Mouse (Mus musculus): ENCODE results near the gene Klf9.
A peak's percentile ranks its signal among the peaks of the same experiment; 100 is the strongest.

The Klf9 gene

DNA sequence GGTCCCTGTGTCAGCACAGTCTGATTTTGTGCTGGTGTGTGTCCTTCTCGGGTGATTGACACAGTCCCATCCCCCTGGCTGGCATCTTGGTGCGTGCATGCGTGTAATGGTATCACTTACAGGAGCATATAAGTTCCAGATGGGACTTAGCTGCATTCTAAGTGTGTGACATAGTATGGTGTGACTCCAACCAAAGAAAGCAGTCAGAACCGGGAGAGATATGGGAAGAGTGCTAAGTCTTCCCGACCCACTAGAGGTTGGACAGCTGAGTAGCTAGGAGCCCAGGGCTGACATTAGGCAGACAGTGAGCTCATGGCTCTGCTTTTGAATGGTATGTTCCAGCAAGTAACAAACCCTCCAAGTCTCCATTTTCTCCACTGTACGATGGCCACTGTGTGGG, 21.9 kb downstream of the Klf9 start:
- DNase-seq (ENCODE audit: low spot score in 2 of 2): no peak

DNA sequence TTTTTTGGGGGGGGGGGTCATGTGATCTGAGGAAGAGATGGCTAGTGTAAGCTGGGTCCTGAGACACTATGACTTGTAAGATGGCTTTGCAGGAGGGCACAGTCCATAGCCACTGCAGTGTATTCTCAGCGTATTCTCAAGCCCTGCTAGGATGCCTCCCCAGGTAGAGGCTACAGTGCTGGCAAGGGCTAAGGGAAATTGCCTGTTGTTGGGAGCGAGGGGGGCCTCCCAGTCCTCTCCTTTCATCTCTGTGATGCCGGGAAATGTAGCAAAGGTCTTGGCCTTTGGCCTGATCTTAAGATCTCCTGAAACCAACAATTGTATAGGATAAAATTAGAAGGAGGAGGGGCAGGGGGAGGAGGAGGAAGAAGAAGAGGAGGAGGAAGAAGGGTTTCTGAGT, 22.3 kb downstream of the Klf9 start:
- no peak for DNase-seq (ENCODE audit: low spot score in 2 of 2)

DNA sequence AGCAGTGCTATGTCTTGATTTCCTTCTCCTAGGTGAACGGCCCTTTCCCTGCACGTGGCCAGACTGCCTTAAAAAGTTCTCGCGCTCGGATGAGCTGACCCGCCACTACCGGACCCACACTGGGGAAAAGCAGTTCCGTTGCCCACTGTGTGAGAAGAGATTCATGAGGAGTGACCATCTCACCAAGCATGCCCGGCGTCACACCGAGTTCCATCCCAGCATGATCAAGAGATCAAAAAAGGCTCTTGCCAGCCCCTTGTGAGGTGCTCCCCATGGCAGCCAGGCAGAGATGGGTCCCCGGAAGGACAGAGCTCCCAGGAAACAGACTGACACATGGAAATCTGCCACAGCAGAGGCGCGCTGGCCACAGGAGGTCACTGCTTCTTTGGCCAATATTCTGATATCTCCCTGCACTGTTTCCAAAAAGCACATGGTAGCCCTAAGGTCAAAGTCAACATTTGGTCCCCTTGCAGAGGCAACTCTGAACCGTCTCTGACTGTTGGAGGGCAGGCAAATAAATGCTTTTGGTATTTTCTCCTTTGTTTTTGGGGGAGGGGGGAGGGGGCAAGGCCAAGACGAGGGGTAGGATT, 23.7 kb downstream of the Klf9 start:
- DNase-seq (ENCODE audit: low spot score in 2 of 2): no peak

DNA sequence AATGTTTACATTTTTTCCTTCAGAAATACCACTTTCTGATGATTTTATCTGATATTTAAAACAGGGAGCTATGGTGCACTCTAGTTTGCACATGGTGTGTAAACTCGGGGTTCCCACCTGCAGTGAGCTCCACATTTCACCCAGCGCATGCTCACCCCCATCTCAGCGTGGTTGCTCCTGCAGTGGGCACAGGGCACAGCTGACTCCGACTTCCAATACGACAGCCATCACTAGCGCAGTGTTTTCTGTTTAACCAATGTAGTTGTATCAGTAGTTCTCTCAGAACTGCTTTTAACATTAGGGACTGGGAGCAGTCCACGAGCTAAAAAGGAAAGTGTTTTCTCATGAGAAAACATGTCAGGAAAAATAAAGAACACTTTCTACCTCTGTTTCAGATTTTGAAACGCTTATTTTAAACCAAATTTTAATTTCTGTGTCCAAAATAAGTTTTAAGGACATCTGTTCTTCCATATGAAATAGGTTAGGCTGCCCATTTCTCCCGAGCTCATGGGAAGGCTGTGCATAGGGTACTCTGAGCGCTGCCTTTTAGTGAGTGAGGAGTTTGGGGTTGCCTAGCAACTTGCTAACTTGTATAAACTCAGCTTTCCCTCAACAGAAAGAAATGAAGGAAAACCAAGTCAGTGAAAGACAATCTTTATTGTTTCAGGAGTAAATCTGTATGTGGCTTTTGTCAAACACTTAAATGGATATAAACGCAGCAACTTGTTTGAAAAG, 25.7 kb downstream of the Klf9 start:
- no peak for DNase-seq (ENCODE audit: low spot score in 2 of 2)

DNA sequence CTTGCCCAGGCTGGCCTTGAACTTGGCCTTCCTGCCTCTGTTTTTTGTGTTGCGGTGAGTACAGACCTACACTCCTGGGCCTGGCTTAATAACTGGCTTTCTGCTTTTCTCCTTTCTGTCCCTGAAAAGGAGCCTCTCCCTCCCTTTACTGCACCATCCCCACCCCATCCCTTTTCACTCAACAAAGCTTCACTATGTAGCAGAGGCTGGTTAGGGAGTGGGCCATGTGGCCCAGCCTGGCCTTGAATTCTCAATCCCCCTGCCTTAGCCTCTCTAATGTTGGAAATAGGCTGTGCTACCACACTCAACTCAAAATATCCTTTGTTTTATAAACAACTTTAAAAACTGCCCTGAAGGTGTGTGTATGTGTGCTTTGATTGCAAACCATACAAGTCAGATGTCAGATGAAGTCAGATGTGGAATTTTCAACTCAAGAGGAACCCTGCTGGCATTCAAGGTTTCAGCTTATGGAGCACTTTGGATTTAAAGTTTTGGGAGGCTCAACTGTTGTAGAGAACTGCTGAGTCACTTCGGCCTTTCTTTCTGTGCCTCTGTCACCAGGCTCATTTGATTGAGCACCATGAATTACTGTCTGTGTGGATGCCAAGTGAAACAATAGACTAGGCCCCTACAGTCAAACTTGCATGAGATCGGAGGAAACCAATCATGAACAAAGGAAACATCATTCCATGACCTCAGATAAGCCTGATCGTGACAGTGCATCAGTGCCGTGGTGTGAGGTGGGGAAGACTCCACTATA, 28.1 kb downstream of the Klf9 start:
- no peak for DNase-seq (ENCODE audit: low spot score in 2 of 2)

DNA sequence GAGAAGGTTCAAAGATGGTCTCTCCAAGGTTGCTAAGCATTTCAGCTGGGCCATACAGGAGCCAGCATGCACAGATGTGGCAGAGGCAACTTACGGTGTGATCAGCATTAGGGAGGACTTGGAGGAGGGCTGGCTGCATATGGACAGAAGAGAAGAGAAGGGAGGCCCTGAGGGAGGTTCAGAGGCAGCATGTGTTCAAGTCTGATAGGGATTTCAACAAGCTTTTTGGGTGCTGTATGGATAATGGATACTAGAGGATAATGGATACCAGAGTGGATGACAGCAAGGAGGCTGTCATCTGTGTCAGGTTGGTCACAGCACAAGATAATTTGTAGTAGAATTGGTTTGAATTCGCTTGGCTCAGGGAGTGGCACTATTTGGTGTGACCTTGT, 28.6 kb downstream of the Klf9 start:
- DNase-seq (ENCODE audit: low spot score in 2 of 2): no peak

DNA sequence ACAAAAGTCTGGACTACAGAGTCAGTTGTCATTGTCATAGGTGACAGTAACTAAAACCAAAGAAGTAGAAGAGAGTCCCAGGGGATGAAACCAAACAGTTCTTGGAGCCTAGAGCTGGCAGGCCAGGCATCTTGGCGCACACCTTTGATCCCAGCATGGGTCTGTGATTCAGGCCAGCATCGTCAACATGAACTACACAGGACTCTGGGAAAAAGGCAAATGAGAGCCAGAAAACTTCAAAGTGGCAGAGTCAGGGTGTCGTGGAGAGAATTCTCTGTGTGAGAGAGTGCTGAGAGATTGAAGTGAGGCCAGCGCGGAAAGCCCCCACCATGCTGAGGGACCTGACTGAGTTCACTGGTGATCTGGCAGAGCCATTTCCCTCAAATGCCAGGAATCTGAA, 29.4 kb downstream of the Klf9 start:
- no peak for DNase-seq (ENCODE audit: low spot score in 2 of 2)

DNA sequence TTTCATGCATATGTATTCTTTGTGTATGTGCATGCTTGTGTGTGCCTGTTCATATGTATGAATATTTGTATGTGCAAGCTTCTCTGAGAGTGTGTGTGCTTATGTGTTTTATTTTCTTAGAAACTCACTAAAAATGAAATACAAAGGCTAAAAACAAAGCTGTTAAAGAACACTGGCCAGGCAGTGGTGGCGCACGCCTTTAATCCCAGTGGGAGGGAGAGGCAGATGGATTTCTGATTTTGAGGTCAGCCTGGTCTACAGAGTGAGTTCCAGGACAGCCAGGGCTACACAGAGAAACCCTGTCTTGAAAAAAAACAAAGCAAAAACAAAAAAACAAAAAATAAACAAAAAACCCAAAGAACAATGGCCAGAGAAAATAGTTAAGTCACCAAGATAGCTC, 30.1 kb downstream of the Klf9 start:
- no peak for DNase-seq (ENCODE audit: low spot score in 2 of 2)

DNA sequence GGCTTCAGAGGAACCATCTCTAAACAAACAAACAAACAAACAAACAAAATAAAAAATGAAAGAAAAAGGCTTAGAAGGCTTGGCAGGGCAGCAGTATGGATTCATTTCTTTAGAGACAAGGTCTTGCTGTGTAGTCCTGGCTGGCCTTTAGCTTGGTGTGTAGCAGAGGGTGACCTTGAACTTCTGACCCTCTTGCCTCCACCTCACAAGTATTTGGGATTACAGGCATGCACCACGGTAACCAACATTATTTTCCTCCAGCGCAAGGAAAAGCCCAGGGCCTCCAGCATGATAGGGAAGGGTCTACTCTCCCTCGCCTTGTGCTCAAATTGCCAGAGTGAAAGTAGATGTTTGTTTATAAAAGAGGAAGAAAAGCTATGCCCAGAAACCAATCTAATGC, 34.1 kb downstream of the Klf9 start:
- no peak for DNase-seq (ENCODE audit: low spot score in 2 of 2)

DNA sequence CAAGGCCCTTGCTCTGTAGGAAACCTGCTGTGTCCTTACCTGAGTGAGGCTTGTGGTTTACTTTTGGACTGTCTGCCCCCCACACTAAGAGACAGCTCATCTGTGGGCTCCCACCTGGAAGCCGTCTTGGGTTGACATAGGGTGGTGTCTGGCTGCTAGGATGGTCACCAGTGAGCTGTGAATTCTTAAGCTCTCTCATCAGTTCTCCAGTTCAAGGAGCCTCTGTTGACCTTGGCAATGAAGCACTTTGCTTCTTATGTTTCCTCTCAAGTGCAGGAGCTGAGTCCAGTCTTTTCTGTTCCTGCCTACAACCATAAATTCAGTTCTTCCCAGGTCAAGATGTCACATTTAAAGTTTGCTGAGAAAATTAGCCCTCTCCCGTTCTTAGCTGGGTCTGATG, 34.5 kb downstream of the Klf9 start:
- no peak for DNase-seq (ENCODE audit: low spot score in 2 of 2)

DNA sequence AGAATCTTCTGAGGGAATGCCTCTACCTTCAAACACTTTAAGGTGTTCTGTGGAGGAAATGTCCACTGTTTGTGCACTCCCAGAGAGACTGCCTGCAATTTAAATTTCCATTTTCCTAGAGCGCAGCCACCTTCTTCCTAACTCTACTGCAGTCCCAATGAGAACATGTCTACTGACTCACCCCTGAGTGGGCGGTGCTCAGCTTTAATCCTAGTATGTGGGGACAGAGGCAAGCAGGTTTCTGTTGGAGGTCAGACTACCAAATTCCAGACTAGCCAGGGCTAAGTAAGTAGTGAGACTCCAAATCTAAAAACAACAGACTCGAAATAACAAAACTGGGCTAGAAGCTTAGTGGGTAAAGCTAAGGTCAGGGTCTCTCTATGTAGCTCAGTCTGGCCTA, 37.5 kb downstream of the Klf9 start:
- no peak for DNase-seq (ENCODE audit: low spot score in 2 of 2)

DNA sequence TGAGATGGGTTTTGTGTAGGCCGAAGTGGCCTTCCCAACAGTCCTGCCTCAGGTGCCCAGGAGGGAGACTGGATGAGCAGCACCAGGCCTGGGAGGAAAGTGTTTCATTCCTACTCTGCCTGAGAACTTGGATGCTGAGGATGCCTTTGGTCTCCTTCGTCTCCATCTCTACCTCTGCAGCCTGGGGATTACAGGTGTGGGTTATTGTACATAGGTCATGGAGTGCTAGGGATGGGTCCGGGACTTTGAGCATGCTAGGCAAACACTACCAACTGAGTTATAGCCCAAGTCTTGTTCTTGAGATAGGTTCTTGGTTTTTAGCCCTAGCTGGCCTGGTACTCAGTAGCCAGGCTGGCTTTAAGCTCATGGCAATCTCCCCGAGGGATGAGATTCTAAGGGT, 42.5 kb downstream of the Klf9 start:
- DNase-seq (ENCODE audit: low spot score in 2 of 2): no peak

DNA sequence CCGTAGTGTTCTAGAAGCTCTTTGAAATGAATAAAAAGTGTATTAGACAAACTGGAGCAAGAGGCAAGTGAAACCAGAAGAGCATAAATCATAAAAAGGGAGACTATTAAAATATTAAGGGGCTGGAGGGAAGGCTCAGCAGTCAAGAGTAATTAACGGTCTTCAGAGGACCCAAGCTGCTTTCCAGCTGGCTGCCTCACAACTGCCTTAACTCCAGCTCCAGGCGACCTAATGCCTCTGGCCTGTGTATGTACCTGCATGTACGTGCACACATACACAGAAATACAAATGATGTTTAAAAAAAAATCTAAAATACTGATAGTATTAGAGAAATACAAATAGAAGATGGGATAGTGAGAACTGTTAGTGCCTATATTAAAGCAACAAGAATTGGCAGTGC, 43.0 kb downstream of the Klf9 start:
- no peak for DNase-seq (ENCODE audit: low spot score in 2 of 2)

DNA sequence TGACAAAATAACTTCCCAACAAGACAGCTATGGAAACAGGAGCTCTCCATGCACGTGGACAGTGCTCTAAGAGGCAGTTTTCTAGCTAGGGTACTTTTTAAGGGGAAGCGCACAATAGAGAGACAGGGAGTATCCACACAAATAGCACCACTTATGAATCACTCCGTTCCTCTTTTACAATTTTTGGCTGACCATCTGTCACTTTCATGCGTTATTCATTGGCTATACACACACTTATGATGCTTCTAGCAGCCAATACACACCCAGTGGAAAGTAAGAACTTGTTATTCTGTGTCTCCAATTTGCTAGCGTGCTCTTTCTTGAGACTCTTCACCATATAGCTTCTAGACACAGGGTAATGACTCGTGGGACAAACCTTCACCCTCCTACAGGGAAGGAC, 46.7 kb downstream of the Klf9 start:
- DNase-seq (ENCODE audit: low spot score in 2 of 2): peak in 1 of 2 experiments; percentile 36

DNA sequence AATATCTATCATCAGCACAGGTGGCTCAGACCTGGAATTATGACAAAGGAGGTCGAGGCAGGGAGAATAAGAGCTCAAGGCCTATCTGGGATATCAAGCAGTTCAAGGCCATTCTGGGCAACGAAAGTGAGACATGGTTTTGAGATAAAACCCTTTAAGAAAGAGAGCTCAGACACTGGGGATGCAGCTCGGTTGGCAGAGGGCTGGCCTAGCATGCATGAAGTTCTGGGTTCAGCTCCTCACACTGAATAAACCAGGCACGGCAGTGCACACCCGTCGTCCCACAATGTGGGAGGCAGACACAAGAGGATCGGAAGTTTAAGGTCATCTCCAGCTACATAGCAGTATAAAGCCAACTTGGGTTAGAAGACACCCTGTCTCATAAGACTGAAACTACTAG, 48.0 kb downstream of the Klf9 start:
- DNase-seq (ENCODE audit: low spot score in 2 of 2): no peak

DNA sequence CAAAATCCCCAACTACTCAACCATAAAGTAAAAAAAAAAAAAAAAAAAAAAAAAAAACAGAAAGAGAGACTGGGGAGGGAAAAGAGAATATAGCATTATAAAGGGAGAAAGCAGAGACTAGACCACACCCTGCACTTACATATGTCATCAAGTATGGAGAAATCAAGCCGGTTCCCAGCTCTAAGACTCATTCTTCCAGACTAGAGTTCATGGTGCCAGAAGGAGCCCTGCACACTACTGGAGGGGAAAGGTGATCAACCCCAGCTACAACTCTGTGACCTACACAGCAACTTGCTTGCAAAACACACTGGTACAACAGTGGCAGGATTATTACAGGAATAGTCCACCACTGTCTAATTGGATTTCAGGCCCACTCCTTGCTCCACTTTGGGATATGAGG, 48.7 kb downstream of the Klf9 start:
- no peak for DNase-seq (ENCODE audit: low spot score in 2 of 2)

DNA sequence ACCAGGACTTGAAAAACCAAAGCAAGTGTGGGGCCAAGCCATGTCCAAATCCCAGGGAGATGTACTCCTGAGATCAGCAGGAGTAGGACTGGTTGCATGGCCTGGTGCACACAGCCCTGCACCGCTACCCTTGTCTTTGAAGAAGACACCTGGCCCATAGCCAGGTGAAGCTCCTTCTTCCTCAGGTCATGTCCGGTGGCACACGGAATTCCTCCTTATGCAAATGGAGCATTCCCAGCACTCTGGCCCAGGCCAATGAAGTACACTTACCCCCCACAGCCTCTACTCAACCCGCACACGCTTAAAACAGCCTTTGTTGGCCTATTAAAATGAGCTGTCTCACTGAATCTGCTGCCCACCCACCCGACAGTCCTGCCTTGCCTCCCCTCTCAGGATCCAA, 50.5 kb downstream of the Klf9 start:
- DNase-seq (ENCODE audit: low spot score in 2 of 2): no peak

DNA sequence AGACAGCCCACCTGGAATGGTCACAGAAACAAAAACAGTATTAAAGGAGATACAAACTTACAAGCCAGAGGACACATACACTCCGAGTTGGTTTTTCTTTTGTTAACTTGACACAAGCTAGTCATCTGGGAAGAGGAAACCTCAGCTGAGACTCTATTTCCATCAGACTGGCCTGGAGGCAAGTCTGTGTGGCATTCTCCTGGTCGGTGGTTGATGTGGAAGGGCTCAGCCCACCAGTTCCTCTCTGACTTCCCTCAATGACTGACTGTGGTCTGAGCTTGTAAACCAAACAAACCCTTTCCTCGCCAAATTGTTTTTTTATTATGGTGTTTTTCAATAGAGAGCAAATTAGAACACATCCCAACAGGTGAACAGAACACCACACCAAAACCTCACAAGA, 52.0 kb downstream of the Klf9 start:
- DNase-seq (ENCODE audit: low spot score in 2 of 2): no peak

DNA sequence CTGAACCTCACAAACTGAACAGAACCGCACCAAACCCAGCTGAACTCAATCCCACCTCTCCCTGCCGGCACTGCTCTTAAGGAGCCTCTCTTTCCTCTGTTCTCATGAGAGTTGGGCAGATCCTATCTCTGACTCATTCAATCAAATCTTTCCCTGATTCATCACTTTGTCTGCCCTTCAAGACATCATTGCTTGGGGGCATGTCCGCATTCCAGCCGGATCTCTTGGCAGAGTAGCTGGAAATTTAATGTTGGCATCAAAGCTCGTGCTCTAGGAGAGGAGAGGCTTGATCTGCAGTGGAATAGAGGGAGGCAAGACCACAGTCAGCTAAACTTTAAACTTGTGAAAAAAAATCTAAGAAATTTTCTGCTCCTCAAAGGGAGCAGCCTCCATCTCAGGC, 61.1 kb downstream of the Klf9 start:
- no peak for DNase-seq (ENCODE audit: low spot score in 2 of 2)

DNA sequence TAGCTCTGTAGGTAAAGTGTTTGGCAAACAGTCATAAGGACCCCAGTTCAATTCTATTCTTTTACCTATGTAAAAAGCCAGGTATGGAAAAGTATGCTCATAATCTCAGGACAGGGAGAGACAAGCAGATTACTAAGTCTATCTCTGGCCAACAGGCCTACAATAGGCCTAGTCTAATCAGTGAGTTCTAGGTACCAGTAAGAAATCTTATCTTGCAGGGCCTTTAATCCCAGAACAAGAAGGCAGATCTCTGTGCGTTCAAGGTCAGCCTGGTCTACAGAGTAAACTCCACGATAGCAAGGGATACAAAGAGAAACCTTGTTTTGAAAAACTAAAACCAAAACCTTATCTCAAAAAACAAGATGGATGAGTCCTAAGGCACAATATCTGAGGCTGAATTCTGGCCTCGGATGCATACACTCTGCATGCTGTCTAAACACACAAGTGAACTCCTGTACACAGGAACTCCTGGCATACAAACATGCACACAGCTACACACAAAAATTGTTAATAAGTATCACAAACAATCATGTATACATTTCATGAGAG, 62.6 kb downstream of the Klf9 start:
- DNase-seq (ENCODE audit: low spot score in 2 of 2): no peak

DNA sequence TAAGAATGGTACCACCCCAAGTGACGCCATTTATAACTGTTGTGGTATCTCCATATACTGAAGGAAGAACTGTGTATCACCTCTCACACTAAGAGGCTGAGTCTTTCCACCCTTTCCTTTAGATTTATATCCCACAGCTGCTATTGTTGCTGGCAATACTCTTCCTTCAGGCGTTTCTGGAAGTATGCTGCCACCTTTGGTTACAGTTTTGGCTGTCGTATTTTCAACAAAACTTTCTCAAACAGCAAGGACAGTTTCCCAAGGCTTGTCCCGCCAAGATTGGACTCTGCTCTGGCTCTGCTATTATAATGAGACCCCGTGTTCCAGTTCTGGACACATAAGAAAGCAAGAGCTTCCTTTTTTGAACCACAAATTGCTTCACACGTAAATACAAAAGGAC, 70.3 kb downstream of the Klf9 start:
- no peak for DNase-seq (ENCODE audit: low spot score in 2 of 2)

DNA sequence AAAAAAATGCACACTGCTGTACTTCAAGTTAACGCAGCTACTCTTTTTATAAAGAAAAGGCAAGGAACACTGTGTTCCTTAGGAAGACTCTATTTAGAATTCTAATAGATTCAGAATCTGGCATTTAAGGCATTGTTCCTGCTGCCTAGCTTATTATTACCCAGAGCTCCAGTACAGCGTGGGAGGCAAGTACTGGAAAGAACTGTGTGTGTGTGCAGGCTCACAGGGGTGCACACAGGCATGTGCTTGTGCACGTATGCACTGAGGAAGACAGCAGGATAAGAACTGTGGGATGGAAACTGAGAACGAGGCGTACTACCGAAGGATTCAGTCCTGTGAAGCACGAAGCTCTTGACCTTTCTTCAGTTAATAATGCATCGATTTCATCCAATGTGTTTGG, 73.3 kb downstream of the Klf9 start:
- peak; percentile 81 to 91 for DNase-seq (ENCODE audit: low spot score in 2 of 2)
